Mouse (Mus musculus) small intestine, adult 2 months (tissue): ENCODE data around the gene Ppp1r18.

Experiments used
- CTCF ChIP-seq: fragments of 200-500 bp; IDR thresholded peaks from 2 replicates; pipeline ENCODE4 v1.5.1; 2012; ENCODE audit warnings: low read depth, mild to moderate bottlenecking, control low read depth, inconsistent platforms, low read length, moderate library complexity, mixed read lengths; ENCODE audit not compliant: insufficient replicate concordance, insufficient read length; ENCODE audit errors: extremely low read depth
- POLR2A ChIP-seq: fragments of 200-500 bp; IDR thresholded peaks from 2 replicates; pipeline ENCODE4 v1.6.1; 2012; ENCODE audit warnings: low read depth, mild to moderate bottlenecking, control low read depth, inconsistent platforms, low read length, moderate library complexity

GRCm38 (mm10) chr17:35917143-35917462, 51.7 kb downstream of the Ppp1r18 start:
- no peak for TF ChIP-seq CTCF
- TF ChIP-seq POLR2A = no peak
